Mouse (Mus musculus) spleen, adult 2 months (tissue): Measurements from ENCODE around the gene Ppm1j.

Experiments used
- CTCF ChIP-seq: fragments of 200-500 bp; IDR thresholded peaks from 2 replicates; pipeline ENCODE4 v1.5.1; 2011; ENCODE audit warnings: mild to moderate bottlenecking, inconsistent platforms; ENCODE audit not compliant: insufficient read depth, insufficient read length, insufficient replicate concordance; ENCODE audit errors: extremely low read depth
- POLR2A ChIP-seq: fragments of 200-500 bp; IDR thresholded peaks from 2 replicates; pipeline ENCODE4 v1.6.1; 2011; ENCODE audit warnings: low read depth, low read length, inconsistent platforms

DNA sequence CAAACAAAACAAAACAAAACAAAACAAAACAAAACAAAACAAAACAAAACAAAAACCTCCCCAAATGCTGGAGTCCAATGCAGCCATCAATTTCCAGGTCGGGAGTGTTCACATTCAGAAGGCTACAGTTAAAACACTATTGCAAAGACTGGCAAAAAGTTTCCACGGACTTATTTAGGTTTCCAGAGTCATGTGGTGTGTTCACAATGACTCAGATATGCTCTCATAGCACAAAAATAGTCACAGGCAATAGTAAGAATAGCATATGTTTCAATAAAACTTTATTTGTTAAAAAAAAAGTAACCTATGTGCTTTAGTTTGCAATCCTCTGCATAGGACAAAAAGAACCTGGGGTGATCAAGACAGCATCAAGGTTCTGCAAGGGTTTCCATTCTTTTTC is 13.7 kb upstream of the Ppm1j start:
- no peak for TF ChIP-seq POLR2A
- TF ChIP-seq CTCF, result no peak
